Mouse (Mus musculus) left cerebral cortex, postnatal 36 days (tissue): ENCODE measurements around the gene Ciart. TPM values are rescaled to one million over a fixed set of nuclear protein-coding genes. Genes with fewer than 3 reads are reported as not detected.
"Not testable (repeated sequence)": the region's sequence is repeated elsewhere in the genome, so short reads cannot be mapped to it uniquely, and the experiment has no call there.

Experiments
- DNase-seq, 2 experiments: peaks; one replicate each; pipeline ENCODE4 v3.0.0; 2021 to 2022; ENCODE audit warnings: low spot score in 2 of 2, mixed read lengths in 1 of 2
- intact Hi-C: fragments of 180-260 bp; cut with DNase I; formaldehyde crosslinking; loops from one replicate; pipeline ENCODE4 v1.15.1; 2025
- total RNA-seq, 2 experiments: library from RNA; stranded (reverse); gene quantifications; 2 replicates each; pipeline ENCODE4 v1.2.3; 2021

Gene Ciart
- total RNA-seq, result 10 to 100 TPM; 18.6 to 26.6 TPM

- peak; percentile 97 for DNase-seq
- intact Hi-C loops, result loop anchor here (1.0 kb wide), 2 partner anchors 25 to 47 kb away; partner anchors contain the start of gene Anp32e
Measured at GRCm38 (mm10) chr3:95881979-95882815, at the start of gene Ciart. Gene Ciart (minus strand): TSS chr3:95882251.

- intact Hi-C loops, result no loop called here
- DNase-seq, result no peak
Measured at GRCm38 (mm10) chr3:95931471-95931870, 49.4 kb upstream of the Ciart start.

- intact Hi-C loops, result no loop called here
Measured at GRCm38 (mm10) chr3:95930471-95930789, 48.4 kb upstream of the Ciart start.

DNA sequence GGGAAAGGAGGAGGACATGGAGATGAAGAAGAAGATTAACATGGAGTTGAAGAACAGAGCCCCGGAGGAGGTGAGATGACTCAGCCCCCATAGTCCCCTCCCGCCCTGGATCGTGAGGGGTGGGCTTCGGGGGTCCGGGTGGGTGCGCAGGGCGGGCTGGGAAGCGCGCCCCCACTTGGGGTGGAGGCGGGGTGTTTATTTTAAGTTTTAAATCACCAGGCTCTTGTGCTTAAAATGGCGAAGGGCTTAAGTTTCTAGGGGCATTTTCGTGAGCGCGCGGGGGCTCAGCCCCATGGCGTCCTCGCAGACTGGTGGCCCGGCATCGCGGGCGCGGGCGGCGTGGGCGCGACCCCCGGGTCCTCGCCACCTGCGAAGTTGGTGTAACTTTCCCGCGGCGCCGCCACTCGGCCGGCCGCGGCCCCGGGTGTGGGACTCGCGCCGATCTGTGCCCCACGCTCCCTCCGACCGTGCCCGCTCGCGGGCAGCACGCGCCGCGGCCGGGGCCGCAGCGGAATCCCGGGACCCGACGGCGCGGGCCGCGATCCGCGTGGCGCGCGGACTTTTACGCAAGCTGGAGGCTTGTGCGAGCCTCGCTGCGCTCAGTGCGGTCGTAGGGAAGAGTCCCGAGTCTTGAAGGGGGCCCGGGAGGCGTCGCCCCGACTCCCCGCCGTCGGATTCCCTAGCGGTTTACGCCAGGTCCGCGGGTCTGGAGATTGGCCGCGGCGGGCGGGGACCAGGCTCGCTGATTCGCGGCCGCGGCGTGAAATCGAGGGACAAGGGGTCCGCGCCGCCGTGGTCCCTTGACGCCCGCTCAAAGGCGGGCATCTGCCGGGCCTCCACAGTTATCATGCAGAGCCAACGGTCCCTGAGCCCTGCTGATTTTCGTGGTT lies 47.8 kb upstream of the Ciart start:
- intact Hi-C loops, result loop anchor here (1.0 kb wide), 2 partner anchors 37 to 48 kb away; partner anchors contain the start of genes Aph1a and Ciart
- DNase-seq, result peak; percentile 31 to 51

More at GRCm38 (mm10) chr3:95930471-95930789, 48.4 kb upstream of the Ciart start:
- no peak for DNase-seq

GRCm38 (mm10) chr3:95928658-95929503 lies 46.8 kb upstream of the Ciart start, which contains the start of gene Anp32e:
Gene Anp32e (plus strand): TSS chr3:95929246.
- DNase-seq, result peak; percentile 95 to 96
- intact Hi-C loops, result loop anchor here (1.0 kb wide), 2 partner anchors 36 to 47 kb away; partner anchors contain the start of genes Aph1a and Ciart

GRCm38 (mm10) chr3:95928261-95928657 lies 46.2 kb upstream of the Ciart start:
- intact Hi-C loops, result no loop called here
- DNase-seq, result no peak

- DNase-seq, result no peak
- intact Hi-C loops, result no loop called here
Measured at GRCm38 (mm10) chr3:95925087-95925486, 43.0 kb upstream of the Ciart start.

DNA sequence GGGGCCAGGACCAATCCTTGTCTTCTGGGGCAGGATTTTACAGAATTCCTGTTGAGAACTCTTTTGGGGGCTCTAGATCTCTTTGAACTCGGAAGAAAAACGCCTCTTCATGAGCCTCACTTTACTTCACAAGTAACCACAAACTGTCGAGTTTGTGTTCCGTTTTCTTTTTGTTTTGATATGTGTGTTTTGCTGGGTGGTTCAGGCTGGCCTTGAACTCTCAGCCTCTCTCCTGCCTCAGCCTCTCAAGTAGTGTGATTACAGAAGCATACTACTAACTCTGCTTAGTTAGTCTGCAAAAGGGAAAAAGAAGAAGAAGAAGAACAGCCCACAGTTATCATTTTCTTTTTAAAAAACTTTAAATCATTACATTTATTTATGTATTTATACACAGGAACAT lies 42.1 kb upstream of the Ciart start:
- DNase-seq, result no peak
- intact Hi-C loops, result no loop called here

GRCm38 (mm10) chr3:95923429-95923828 lies 41.4 kb upstream of the Ciart start:
- intact Hi-C loops, DNase-seq: not testable (repeated sequence)

DNA sequence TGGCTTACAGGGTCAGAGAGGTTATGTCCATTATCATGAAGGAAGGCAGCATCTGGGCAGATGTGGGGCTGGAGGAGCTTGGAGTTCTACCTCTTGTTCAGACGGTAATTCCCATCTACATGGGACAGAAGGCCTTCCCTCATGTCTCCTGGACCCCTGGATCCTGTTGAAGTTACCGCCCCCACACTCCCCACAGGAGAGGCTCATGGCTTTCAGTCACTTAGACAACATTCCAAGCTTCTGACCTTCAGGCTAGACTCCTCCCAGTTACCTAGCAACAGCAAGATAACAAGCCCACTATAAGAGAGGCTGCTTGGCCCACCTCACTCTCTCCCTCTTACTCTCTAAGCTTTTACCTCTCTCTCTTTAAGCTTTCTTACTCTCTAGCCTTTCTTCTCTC lies 38.5 kb upstream of the Ciart start:
- intact Hi-C loops, DNase-seq: not testable (repeated sequence)

DNA sequence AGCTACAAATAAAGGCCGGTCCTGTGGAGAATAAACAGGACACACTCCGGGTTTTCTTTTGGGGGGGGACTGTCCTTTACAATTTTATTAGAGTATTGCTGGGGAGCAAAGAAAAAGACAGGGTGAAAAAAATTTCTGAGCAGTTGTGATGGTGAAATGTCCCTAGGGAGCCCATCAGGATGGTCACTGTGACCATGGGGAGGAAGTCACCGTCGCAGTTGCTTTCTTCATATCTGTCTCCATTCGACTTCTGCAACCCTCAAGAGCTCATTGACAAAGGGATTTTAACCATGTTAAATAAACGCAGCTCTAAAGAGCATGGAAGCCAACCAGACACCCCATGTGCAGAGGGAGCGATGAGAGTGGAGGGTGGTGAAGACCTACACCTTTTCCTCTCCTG lies 34.7 kb upstream of the Ciart start:
- no peak for DNase-seq
- intact Hi-C loops, result no loop called here

DNA sequence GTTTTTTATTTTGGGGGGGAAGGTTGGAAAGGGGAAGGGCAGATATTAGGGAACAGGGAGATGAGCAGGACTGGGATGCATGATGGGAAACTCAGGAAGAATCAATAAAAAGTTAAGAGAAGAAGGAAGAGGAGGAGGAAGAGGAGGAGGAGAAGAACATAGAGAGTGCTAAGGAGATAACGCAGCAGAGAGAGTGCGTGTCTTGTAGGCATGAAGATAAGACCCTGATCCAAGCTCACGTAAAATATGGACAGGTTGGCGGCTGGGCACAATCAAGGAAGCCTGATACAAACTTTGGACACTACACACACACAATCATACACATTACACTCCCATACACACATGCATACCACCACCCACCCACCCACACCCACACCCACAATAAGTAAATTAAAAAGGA lies 32.7 kb upstream of the Ciart start:
- DNase-seq, result no peak
- intact Hi-C loops, result no loop called here

DNA sequence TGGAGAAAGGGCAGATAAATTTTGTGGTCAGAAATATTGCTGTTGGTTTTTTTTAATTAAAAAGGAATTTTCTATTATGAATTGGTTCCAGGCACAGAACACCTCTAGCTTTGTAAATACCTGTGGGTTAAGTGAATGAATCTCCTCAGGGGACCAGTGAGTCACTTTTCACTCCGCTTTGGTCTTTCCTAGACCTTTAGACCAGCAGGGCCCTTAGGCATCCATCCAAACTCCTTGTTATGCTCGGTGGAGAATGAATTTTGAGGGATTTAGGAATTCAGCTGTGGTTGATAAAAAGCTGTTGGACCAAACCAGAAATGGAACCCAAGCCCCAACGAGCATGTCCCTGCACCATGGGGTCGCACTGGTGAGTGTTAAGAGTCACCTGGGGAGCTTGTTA lies 25.6 kb upstream of the Ciart start:
- intact Hi-C loops, result loop anchor here (1.0 to 2.0 kb wide), 2 partner anchors 25 to 47 kb away; partner anchors contain the start of gene Ciart
- no peak for DNase-seq

DNA sequence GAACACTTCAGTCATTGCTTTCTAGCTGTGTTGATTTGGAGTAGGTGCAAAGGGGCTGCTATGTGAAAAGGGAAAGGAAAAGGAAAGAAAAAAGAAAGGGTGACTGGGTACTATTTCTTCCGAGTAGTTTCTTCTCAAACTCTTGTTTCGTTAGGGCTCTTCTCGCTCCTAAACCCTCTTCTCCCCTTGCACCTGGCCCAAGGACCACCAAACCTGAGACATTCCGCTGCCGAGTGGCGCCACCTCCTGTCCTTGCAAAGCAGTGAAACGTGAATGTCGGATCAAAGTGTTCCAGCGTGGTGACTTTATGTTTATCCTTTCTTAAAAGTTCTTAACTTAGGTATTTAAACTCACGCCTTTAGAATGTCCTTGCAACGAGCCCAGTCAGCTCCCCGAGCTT lies 24.8 kb upstream of the Ciart start:
- intact Hi-C loops, result loop anchor here (1.0 to 2.0 kb wide), 2 partner anchors 25 to 46 kb away; partner anchors contain the start of gene Ciart
- DNase-seq, result no peak

- no peak for DNase-seq
- intact Hi-C loops, result loop anchor here (2.0 kb wide), 1 partner anchor 45 kb away; no protein-coding TSS in a partner anchor
Measured at GRCm38 (mm10) chr3:95905940-95906492, 24.0 kb upstream of the Ciart start.

GRCm38 (mm10) chr3:95905146-95905939 lies 23.3 kb upstream of the Ciart start:
- intact Hi-C loops, result no loop called here

DNA sequence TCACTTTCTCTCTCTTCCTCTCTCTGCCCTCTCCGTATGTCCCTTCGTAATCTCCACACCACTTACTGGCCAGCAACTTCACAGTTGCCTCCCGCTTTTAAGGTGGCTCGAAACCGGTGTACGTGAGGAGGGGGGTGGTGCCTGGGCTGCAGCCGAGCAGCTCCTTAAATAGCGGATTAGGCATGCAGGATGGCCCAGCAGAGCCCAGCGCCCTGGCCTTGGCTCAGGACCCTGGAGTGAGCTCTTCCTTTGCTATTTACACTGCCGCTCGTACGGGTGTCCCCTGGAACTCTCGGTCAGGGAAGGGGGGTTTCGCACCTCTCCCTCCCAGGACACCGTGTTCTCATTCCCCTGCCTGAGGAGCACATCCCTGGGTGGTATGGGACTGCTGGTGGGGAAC lies 22.5 kb upstream of the Ciart start, which contains the start of gene Car14:
TSS of gene Car14 (minus strand) at position 124 of the 400 bp plus-strand sequence.
- no peak for DNase-seq
- intact Hi-C loops, result no loop called here

More at GRCm38 (mm10) chr3:95905146-95905939, 23.3 kb upstream of the Ciart start:
- DNase-seq, result no peak
